Mouse (Mus musculus) MEL (cell line): ENCODE results near the gene Fpgt.

Source experiments
- CTCF ChIP-seq, 3 experiments: IDR thresholded peaks in 2 of 3; conservative IDR thresholded peaks in 1 of 3; 2 replicates each; pipeline ENCODE4 v1.5.1; 2011 to 2012; ENCODE audit warnings: low read length in 3 of 3, low read depth in 2 of 3, mild to moderate bottlenecking in 2 of 3, improper control_type of control experiment in 1 of 3, inconsistent platforms in 1 of 3, mixed read lengths in 1 of 3, moderate library complexity in 1 of 3; ENCODE audit not compliant: control insufficient read depth in 1 of 3, insufficient read depth in 1 of 3, poor library complexity in 1 of 3, severe bottlenecking in 1 of 3
- MAX ChIP-seq: IDR thresholded peaks from 2 replicates; pipeline ENCODE4 v1.6.1; 2011; ENCODE audit warnings: low read length, improper control_type of control experiment

GRCm38 (mm10) chr3:155141047-155141446 lies 47.8 kb upstream of the Fpgt start:
- TF ChIP-seq CTCF (IDR thresholded peaks at IDR 0.05 in 2 of 3, conservative IDR thresholded peaks at IDR 0.05 in 1 of 3; ENCODE audit: control insufficient read depth in 1 of 3, insufficient read depth in 1 of 3, low read depth in 2 of 3, low read length in 3 of 3, poor library complexity in 1 of 3, severe bottlenecking in 1 of 3): no peak
- no peak for TF ChIP-seq MAX
